Mouse (Mus musculus) cerebellum, postnatal 10 days (tissue): Measurements from ENCODE around the gene Arhgap17.

Source experiments
- DNase-seq, 2 experiments: peaks; one replicate each; pipeline ENCODE4 v3.0.0; 2021; ENCODE audit warnings: mixed read lengths in 2 of 2

Arhgap17 gene

DNA sequence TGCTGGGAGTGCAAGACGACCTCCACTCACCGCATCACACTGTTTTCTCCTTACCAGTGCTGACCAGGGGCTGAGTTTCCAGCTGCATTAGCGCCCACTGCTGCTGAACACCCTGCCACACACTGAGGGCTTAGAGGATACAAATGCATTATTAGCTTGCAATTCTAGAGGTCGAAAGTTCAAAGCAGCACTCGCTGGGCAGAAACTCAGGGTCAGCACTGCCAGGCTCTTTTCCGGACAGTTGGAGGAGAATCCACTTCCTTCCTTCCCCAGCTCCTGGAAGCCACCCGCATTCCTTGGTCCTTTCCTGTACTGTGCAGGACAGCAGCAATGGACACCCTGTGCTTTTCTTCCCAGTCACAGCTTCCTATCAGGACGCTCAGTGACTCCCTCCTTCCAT, 31.4 kb downstream of the Arhgap17 start:
- DNase-seq: no peak

DNA sequence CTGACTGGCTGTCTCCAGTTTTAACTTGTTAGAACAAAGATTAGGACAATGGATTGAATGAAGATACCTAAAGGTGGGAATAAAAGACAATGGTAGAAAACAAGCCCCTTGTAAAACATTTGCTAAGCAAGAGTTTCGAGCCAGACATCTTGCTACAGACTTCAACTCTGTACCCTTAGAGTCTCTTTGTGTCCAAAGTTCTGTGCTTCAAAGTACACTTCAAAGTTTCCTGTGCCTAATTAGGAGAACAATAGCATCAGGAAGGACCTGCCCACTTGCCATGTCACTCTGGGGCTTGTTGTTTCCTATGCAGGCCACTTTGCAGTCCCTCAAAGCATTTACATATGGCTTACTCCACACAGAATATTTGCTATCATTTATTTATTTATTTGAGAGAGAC, 33.4 kb downstream of the Arhgap17 start:
- DNase-seq: no peak

DNA sequence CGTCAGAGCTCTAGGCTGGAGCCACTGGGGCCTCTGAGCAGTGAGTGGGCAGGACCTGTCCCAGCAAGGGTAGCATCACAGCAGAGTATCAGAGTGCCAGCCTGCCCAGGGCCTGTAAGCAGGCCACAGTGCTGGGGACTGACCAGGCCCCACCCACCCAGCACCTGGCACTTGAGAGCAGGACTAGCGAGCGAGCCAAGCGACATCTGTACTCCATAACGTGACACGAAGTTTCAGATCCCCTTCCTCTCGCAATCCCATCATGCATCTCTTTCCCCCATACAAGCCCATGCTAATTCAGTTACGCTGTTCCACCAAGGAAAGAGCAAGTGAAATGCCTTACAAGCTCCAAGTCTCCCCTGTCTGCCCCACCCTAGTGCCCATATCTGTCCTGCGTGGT, 39.2 kb downstream of the Arhgap17 start:
- DNase-seq: no peak

DNA sequence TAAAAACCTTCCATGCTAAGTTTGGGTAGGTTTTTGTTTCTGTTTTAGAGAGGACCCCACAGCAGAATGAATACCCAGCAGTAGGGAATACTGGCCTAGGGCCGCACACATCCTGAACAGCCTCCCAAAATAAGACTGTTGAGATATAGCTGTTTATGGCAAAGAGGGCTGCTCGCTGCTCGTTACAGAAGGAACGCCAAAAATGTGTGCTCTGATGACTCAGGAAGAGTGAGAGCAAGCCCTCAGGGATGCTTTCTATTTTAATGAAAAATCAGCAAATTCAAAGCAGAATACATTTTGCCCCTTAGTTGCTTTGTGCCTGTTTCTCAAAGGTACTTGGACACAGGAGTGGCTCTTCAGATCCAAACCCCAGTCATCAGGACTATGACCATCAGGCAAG, 41.8 kb downstream of the Arhgap17 start:
- DNase-seq: no peak

DNA sequence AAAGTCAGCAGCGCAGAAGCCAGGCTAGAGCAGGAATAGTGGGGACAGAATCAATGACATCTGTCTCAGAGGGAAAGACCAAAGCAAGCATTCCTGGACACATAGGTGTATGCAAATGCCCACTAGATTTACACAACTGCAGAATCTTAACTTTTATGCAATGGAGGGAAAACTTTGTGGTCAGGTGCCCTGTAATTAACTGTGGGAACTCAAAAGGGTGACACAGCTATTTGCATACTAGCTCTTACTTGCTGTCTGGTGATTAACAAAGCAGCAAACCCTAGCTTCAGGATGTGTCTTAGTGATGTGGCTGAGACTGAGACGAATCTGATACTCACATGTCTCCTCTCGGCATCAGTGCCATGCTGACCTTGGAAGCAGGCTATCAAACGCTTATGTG, 42.8 kb downstream of the Arhgap17 start:
- DNase-seq: no peak

DNA sequence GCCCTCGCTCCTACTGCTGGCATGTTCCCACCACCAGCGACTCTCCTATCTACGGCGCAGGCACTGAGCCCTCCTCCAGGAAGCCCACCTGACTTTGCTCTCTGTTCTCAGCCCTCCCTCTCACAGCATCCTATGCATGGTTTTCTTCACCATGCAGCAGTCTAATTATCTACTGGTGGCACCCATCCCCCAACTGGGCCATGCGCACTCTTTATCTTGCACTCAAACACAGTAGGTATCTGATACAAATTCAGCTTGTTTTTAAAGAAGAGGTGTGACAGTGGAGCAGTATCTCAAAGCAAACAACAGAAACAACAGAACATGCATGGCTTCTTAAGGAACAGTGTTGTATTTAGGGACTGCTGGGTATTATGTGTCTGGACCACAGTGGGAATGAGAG, 43.7 kb downstream of the Arhgap17 start:
- no peak for DNase-seq

DNA sequence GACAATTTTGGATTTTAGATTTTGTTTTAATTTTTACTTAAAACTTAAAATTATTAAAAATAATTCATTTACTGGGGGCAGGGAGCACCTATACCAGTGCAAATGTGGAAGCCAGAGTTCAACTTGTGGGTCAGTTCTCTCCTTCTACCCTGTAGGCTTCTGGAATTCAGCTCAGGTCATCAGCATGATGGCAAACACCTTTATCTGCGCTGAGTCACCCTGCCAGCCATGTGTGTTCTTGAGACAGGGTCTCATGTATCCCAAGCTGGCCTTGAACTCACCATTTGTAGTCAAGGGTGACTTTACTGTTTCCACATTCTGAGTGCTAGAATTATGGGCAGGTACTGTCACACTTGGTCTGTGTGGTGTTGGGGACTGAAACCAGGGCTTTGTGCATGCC, 45.6 kb downstream of the Arhgap17 start:
- DNase-seq: no peak

DNA sequence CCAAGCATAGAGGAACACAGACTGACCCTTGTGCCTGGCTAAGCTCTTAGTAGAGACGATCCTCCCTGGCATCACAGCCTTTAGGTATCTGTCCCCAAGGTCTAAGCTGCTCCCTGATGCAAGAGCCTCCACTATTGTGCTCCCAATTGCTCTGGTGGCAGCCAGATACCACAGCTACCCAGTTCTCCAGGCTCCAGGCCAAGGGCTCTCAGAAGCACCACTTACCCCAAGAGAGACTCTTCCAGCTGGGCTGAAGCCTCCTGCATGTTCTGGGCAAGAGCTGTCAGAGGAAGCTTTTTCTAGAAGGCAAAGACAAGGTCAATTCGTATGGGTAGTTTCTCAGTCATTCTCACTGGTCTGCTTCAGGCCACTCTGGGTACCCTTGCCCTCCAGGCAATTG, 46.3 kb downstream of the Arhgap17 start:
- no peak for DNase-seq

DNA sequence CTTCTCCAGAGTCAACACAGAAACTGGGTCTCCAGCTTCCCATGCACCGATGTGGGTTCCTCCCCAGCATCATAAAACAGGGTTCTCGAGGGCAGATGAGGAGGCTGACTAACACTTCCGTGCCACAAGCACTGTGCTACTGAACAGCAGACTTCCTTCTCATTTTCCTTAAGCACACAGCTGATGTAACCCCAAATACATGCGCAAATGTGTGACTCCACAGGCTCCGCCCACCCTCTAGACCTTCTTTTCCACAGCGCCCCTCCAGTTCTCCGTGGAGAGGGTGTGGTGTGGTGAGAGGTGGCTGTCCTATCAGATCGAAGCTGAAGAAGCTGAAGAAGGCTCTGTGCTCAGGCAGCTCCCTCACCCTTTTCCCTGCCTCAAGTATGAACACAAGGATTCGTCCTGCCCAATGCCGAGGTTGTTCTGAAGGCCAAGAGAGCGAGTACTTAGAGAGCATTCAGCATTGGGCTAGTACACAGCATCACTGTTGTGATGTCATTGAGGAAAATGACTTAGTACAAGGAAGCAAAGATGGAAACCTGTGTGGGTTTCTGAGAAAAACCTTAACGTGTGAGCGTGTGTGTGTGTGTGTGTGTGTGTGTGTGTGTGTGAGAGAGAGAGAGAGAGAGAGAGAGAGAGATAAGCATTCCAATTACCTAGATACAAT, 47.1 kb downstream of the Arhgap17 start:
- no peak for DNase-seq

DNA sequence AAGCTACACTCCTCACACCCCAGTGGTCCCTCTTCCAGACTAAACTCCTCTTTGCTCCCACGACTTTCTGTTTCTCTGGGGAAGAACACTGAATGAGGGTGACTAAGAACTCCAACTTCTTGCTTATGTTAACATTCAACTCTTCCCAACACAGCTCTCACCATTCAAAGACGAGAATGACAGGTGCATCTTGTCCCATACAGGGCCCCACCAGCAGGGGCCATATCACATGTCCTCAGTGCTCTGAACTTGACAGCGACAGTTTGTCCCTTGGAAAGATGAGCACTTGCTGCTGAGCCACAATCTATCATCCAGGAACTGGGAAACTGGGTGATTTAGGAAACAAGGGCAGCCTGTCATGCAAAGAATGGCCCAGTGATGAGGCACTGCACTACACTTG, 57.0 kb downstream of the Arhgap17 start:
- DNase-seq: no peak

DNA sequence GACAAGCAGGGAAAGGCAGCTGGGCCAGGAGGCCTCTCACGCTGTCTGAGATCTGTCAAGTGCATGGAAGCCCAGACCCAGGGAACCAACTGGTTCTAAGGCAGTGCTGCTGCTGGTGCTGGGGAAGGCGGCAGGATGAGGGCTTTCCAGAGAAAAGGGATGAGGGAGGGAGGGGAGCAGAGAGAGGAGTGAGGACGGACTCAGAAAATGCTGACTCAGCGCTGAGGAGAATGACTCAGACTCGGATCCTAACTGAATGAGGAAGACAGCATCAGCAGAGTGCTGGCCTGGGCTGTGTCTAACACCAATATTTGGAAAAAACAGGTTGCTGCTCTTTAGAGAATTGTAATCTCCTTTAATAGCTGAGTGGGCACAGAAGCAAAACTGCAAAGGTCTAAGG, 57.9 kb downstream of the Arhgap17 start:
- DNase-seq: no peak

DNA sequence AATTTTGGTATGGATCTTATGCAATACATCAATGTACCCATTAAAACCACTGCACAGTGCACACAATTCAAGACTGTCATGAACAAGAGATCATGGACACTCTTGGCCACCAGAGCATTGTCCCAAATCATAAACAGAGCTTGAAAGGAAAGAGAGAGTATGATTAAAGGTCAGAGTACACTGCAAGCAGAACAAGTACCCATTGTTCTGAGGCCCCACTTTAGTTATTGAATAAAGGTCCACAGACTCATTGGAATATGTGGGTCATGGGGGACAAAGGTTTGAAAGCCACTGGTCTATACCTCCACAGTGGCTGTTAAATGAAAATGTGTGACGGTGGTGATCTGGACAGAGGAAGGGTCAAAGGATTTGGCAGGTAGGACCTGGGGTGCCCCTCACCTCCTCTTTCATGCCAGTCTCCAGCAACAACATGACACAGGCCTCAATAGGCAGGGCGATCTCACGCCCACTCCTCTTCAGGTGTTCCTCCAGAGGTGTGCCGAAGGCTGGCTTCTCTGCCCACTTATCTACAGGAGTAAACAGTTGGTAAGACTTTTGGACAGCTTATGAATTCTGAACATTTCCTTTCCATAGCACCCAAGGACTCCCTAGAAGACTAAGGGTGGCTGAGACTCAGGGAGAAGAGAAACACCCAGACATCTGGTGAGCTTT, 61.7 kb downstream of the Arhgap17 start:
- DNase-seq: no peak

DNA sequence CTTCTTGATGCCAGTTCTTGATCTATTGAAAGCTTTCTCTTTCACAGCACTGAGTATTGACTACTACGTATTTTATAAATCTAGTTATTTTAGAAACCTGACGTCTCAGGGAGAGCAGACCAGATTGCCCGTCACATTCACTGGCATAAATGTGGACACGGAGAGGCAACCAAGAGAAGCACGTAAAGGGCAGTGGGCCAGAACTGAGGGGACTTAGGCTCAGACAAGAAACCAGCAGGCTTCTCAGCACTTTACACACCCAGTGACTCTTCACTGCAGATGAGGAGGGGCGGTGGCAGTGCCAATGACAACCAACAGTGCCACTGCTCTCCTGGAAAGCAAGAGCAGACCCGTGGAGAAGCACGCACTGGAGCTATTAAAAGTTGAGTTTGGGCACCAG, 62.5 kb downstream of the Arhgap17 start:
- DNase-seq: peak; percentile 63 to 74

DNA sequence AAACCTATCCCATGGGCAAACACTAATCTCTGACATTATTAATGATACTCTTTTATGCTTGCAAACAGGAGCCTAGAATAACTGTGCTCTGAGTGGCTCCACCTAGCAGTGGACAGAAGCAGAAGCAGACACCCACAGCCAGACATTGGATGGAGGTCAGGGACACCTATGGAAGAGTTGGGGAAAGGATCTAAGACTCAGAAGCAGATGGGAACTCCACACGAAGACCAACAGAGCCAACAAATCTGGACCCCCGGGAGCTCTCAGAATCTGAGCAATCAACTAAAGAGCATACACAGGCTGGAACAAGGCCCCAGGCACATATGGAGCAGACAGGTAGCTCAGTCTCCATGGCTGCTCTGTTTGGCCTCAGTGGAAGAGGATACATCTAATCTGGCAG, 64.3 kb downstream of the Arhgap17 start:
- DNase-seq: peak; percentile 81 to 88

DNA sequence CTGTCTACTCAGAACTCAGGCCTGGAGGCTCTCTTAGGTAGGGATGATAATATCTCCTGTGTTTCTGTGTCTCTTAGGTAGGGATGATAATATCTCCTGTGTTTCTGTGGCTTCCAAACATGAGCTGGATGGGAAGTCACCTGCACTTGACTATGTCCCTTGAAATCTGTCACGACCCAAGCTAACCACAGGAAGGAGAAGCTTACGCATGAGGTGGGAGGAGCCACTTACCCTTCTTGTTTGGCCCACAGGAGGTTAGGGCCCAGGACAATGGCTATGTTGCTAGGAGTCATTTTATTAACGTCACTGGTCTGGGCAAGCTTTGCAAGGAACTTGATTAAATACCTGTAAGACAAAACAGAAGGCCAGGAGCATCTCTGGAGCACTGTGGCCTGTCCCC, 69.5 kb downstream of the Arhgap17 start:
- DNase-seq: no peak

DNA sequence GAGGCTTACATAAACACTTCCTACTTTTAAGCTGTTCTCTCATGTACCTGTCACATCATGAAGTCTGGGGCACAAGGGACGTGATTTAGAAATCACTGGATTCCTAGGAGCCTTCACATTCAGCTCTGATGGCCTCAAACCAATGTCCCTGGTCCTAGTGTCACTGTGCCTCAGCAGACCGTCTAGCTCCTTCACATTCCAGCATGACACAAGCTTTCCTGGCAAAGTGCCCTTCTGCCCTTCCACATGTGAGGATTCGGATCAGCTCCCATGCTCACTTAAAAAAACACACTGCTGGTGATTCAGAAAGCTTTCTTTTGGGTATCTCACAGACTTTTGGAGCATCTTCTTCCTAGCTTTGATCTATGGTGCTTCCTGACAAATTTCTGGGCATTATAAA, 71.5 kb downstream of the Arhgap17 start:
- peak; percentile 65 for DNase-seq

DNA sequence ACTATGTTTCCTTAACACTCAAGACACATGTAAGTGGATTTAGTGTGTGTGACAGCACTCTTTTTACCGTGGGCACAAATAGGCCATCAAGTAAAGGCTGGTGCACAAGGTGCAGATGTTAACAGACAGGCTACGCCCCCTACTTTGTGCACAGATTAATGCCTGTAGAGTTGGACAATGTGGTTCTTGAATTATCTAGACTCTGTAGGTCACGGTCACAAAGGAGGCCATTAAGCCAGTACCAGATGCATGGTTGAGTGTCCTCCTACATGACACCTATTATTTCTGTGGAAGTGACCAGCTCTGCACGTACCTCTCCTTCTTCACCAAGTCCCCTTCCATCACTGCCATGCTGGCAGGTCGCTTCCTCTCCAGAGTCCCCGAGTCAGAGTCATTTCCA, 73.6 kb downstream of the Arhgap17 start:
- no peak for DNase-seq

DNA sequence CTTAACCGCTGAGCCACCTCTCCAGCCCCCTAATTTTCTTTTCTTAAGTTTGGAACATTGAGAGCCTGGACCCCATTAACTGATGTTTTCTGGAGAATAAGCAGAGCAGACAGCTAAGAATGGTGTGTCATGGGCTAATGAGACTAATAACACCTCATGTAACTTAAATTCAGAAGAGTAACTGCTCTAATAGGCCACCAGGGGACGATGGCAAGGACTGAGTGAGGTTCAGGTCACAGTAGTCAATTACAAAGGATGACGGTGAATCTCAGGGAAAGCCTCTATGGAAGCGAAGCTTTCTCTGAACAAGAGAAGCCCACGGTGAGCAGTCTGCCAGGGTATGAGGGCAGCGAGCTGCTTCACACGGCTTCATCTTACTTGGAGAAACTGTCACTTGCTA, 74.3 kb downstream of the Arhgap17 start:
- no peak for DNase-seq

DNA sequence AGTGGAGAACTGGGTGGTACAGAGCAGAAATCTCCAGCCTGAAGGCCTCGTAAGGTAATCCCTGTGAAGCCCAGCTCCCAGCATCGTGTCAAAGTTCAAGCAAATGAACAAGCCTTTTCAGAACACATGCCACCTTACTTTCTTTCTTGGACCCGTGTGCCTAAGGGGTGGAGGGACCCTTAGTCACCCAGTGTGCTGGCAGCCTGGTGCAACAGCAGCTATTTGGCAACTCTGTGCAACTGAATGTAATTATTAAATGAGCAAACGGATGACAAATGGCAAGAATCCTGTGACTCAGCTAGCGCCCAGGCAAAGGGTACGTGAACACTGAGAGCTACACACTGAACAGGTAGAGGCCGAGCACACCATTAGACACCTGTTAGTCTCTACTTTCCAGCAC, 75.8 kb downstream of the Arhgap17 start:
- no peak for DNase-seq

DNA sequence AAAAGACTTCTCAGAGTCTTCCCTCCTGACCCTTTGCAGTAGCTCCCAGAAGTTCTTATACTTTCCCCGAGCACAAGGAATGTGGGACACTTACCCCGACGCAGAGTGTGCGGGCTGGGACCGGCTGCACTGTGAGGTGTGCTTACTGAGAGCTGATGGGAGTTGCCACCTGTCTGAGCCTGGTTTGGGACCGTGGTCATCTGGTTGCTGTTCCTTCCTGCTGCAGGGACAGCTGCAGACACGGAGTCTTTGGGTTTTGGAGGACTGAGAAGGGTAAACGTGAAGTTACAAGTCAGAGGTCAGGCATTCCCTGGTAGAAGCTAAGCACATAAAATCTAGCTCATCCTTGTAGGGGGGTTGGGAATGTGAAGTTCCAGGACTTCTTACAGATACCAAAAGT, 77.8 kb downstream of the Arhgap17 start:
- DNase-seq: no peak

DNA sequence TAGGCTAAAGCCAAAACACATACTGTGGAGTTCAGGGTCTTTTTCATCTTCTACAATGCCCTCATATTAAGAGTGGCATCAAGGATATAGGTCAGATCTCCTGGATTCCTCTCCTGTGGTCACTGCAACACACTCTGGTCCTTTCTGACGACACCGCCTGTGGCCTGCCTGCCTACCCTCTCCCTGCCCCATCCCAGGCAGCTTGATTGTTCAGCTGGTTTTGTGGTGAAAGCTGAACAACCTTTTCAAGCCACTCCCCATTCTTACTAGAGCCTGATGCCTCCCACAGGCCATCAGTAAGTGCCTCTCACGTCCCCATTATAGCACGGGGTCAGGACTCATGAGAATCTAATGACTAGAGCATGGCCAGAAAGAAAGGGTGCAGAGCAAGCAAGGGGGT, 80.5 kb downstream of the Arhgap17 start:
- DNase-seq: no peak

DNA sequence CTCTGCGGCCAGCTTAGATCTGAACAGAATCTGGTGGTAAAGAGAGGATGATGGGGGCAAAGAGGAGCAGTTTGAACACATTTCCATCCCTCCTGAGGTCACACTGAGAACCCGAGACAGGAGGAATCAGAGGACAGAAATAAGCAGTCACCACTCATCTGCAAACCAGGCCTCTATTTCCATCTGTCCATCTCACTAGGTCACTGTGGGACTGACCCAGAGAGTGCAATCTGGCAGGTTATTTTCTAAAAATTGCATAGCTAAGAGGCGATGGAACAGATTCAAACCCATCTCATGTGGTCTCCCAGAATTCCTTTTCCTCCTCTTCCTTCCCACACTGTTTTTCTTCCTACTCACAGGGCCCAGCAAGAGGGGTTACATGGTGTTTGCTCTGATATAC, 81.8 kb downstream of the Arhgap17 start:
- no peak for DNase-seq

DNA sequence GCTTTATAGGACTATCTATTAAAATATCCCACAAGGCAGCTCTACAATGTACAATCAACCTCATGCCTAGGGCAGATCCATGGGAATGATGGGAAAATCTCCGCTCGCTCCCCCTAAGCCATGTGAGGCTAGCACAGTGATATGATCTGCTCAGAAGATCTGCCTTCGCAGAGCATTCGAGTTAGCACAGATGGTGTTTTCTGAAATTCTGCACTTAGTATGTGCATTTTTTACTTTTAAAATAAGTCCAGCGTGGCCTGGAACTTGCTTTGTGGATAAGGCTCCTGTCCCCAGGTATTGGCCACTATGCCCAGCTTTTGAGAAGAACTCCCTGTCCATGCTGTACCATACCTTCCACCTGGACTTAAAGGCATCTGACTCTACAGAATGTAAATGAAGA, 83.8 kb downstream of the Arhgap17 start:
- DNase-seq: no peak

DNA sequence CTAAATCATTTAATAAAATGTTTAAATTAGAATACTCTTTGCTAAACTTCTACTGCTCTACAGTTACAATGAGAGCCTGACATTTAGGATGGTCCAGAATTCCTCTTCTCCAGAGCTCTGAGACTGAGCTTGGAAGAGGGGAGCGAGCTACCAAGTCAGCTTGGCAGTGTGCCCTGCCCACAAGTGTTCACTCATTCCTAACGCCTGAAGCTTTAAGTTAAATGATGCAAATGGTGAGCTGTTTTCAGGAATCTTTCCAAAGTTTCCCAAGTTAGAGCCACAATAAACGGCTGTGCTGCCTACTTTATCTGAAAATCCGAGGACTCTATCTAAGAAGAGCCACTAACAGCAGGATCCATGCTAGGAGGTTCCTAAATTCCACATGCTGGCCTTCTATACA, 85.9 kb downstream of the Arhgap17 start:
- DNase-seq: peak in 1 of 2 experiments; percentile 31

DNA sequence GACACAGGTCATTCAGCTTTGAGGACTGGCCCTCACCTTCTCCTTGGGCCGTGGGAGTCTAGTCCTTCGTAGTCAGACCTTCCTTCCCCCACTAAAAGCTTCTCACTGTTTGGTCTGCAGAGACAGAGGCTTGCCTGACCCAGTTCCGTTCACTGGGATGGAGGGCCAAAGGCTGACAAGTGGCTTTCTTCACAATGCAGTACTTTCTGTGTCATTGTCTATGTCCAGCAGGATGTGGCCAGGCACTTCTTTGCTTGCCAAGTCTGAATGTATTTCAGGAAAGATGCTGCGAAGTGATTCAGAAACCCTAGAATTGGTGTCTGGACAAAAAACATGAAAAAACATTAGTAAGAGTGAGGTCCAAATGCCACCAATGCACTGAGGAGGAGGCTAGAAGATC, 89.9 kb downstream of the Arhgap17 start:
- DNase-seq: peak in 1 of 2 experiments; percentile 18
